Mouse (Mus musculus) hindbrain, embryonic 12.5 days (tissue): Measurements from ENCODE around the gene Dzank1. TPM values are rescaled to one million over a fixed set of nuclear protein-coding genes. Genes with fewer than 3 reads are reported as not detected.
A peak's percentile ranks its signal among the peaks of the same experiment; 100 is the strongest.

Source experiments
- ATAC-seq: fragments of 200-750 bp; cut with Nextera tagmentation; 2 replicates; pipeline ENCODE4 v1.8.0; 2017; ENCODE audit warnings: moderate TSS enrichment; ENCODE audit not compliant: low FRiP score
- H3K27ac ChIP-seq: fragments of 300-500 bp; sonication (generic); 2 replicates; pipeline ENCODE4 v1.5.1; 2016; ENCODE audit warnings: mild to moderate bottlenecking
- H3K27me3 ChIP-seq: fragments of 300-500 bp; sonication (generic); 2 replicates; pipeline ENCODE4 v1.6.1; 2016; ENCODE audit warnings: mild to moderate bottlenecking
- H3K36me3 ChIP-seq: fragments of 300-500 bp; sonication (generic); 2 replicates; pipeline ENCODE4 v1.6.1; 2016; ENCODE audit warnings: mild to moderate bottlenecking
- H3K4me1 ChIP-seq: fragments of 300-500 bp; sonication (generic); 2 replicates; pipeline ENCODE4 v1.6.1; 2016
- H3K4me2 ChIP-seq: fragments of 300-500 bp; sonication (generic); replicated peaks from 2 replicates; pipeline ENCODE4 v1.6.1; 2016; ENCODE audit warnings: mild to moderate bottlenecking
- H3K4me3 ChIP-seq: fragments of 300-500 bp; sonication (generic); 2 replicates; pipeline ENCODE4 v1.5.1; 2016; ENCODE audit warnings: mild to moderate bottlenecking
- H3K9ac ChIP-seq: fragments of 300-500 bp; sonication (generic); 2 replicates; pipeline ENCODE4 v1.6.1; 2016; ENCODE audit warnings: mild to moderate bottlenecking, moderate library complexity
- H3K9me3 ChIP-seq: fragments of 300-500 bp; sonication (generic); replicated peaks from 2 replicates; pipeline ENCODE4 v1.6.1; 2016; ENCODE audit warnings: mild to moderate bottlenecking
- WGBS: fragments of 180-500 bp; shearing (Covaris S2); methylation state at CpG from one replicate; pipeline ENCODE4 v1.1.7; 2016; 5-methylcytosine and 5-hydroxymethylcytosine counted together
- polyA plus RNA-seq: library from polyadenylated mRNA; unstranded; fragments of >200 nt; fragmentation: Nextera tagmentation; extraction: Ambion mirVana; gene quantifications from 2 replicates; pipeline ENCODE4 v1.2.1, GENCODE M21; 2016

The Dzank1 gene
- polyA plus RNA-seq: 5.4 and 5.8 TPM in 2 replicates

GRCm38 (mm10) chr2:144526981-144527820, at the start of gene Dzank1, which contains the start of gene Polr3f:
Gene Dzank1, minus strand, starts transcription at chr2:144527414.
Gene Polr3f, plus strand, starts transcription at chr2:144527718.
- ATAC-seq: peak; percentile 99
- WGBS: 2% methylated on average over 56 of the region's 56 CpGs
- peak within 1 kb of the TSS; percentile 96 for H3K4me3 ChIP-seq
- peak within 1 kb of the TSS; percentile 95 for H3K9ac ChIP-seq
- peak within 1 kb of the TSS; percentile 88 for H3K4me2 ChIP-seq
- peaks cover 6% of the 10 kb centered on the region for H3K36me3 ChIP-seq
- H3K27ac ChIP-seq: peak within 1 kb of the TSS; percentile 95
- H3K27me3 ChIP-seq: 0 out of 2 replicates have a peak, but pooled peaks cover 2% of the 10 kb centered on the region
- no peaks in the 10 kb centered on the region for H3K9me3 ChIP-seq
- peaks cover 17% of the 10 kb centered on the region for H3K4me1 ChIP-seq

GRCm38 (mm10) chr2:144555820-144556552, 28.8 kb upstream of the Dzank1 start, which contains the start of gene Sec23b:
Gene Sec23b, plus strand, starts transcription at chr2:144556229.
- under 1% methylated on average over 44 of the region's 44 CpGs for WGBS

GRCm38 (mm10) chr2:144555286-144555819, 28.1 kb upstream of the Dzank1 start:
- Histone ChIP-seq H3K27me3 (no peaks in the 10 kb centered on the region), H3K4me2 (peak overlapping the region; percentile 67), H3K4me3 (peak overlapping the region; percentile 72), H3K27ac (peak overlapping the region; percentile 89), H3K9me3 (no peaks in the 10 kb centered on the region), H3K9ac (peak overlapping the region; percentile 74), H3K36me3 (peaks cover 5% of the 10 kb centered on the region; the same call in 1 of the 2 replicates), H3K4me1 (peaks cover 9% of the 10 kb centered on the region)
- no peak for ATAC-seq
- WGBS: 2% methylated on average over 14 of the region's 14 CpGs

More at GRCm38 (mm10) chr2:144555820-144556552, 28.8 kb upstream of the Dzank1 start, which contains the start of gene Sec23b:
- ATAC-seq: peak; percentile 99
- H3K36me3 ChIP-seq: peaks cover 5% of the 10 kb centered on the region; the same call in 1 of the 2 replicates
- H3K4me1 ChIP-seq: peaks cover 9% of the 10 kb centered on the region
- peak within 1 kb of the TSS; percentile 72 for H3K4me3 ChIP-seq
- peak within 1 kb of the TSS; percentile 89 for H3K27ac ChIP-seq
- H3K27me3 ChIP-seq: no peaks in the 10 kb centered on the region
- H3K9ac ChIP-seq: peak within 1 kb of the TSS; percentile 74
- no peaks in the 10 kb centered on the region for H3K9me3 ChIP-seq
- H3K4me2 ChIP-seq: peak within 1 kb of the TSS; percentile 67

- Histone ChIP-seq H3K36me3 (no peaks in the 10 kb centered on the region), H3K4me1 (peaks cover 18% of the 10 kb centered on the region), H3K27ac (no peak overlapping the region), H3K9ac (no peak overlapping the region), H3K9me3 (no peaks in the 10 kb centered on the region), H3K27me3 (no peaks in the 10 kb centered on the region), H3K4me2 (no peak overlapping the region), H3K4me3 (no peak overlapping the region)
- 95% methylated on average over 3 of the region's 3 CpGs for WGBS
- no peak for ATAC-seq
Observed at GRCm38 (mm10) chr2:144553905-144554304, 26.7 kb upstream of the Dzank1 start.

- Histone ChIP-seq H3K4me2 (peak within 1 kb of the TSS; percentile 60), H3K9me3 (no peaks in the 10 kb centered on the region), H3K27ac (peak within 1 kb of the TSS; percentile 86), H3K9ac (peak within 1 kb of the TSS; percentile 89), H3K4me3 (peak within 1 kb of the TSS; percentile 74), H3K36me3 (peaks cover 21% of the 10 kb centered on the region), H3K4me1 (peaks cover 12% of the 10 kb centered on the region), H3K27me3 (no peaks in the 10 kb centered on the region)
- ATAC-seq: peak; percentile 97
- under 1% methylated on average over 17 of the region's 17 CpGs for WGBS
Observed at GRCm38 (mm10) chr2:144550529-144550928, 23.3 kb upstream of the Dzank1 start, which contains the start of gene Rbbp9. Gene Rbbp9, minus strand, starts transcription at chr2:144550869.

GRCm38 (mm10) chr2:144547559-144547958, 20.3 kb upstream of the Dzank1 start:
- H3K9me3 ChIP-seq: no peaks in the 10 kb centered on the region
- H3K4me1 ChIP-seq: peaks cover 9% of the 10 kb centered on the region
- no peak for ATAC-seq
- H3K9ac ChIP-seq: no peak overlapping the region
- H3K4me3 ChIP-seq: no peak overlapping the region
- H3K27ac ChIP-seq: no peak overlapping the region
- H3K36me3 ChIP-seq: peaks cover 46% of the 10 kb centered on the region
- H3K4me2 ChIP-seq: no peak overlapping the region
- WGBS: 84% methylated on average over 4 of the region's 4 CpGs
- H3K27me3 ChIP-seq: no peaks in the 10 kb centered on the region

GRCm38 (mm10) chr2:144545481-144545880, 18.3 kb upstream of the Dzank1 start:
- Histone ChIP-seq H3K4me2 (no peak overlapping the region), H3K36me3 (peaks cover 59% of the 10 kb centered on the region), H3K4me3 (no peak overlapping the region), H3K27ac (no peak overlapping the region), H3K4me1 (peaks cover 9% of the 10 kb centered on the region), H3K9me3 (no peaks in the 10 kb centered on the region), H3K9ac (no peak overlapping the region), H3K27me3 (no peaks in the 10 kb centered on the region)
- 71% methylated on average over 1 of the region's 1 CpGs for WGBS
- ATAC-seq: no peak

- Histone ChIP-seq H3K4me3 (no peak overlapping the region), H3K27ac (no peak overlapping the region), H3K27me3 (no peaks in the 10 kb centered on the region), H3K4me1 (peaks cover 8% of the 10 kb centered on the region), H3K9ac (no peak overlapping the region), H3K9me3 (no peaks in the 10 kb centered on the region), H3K4me2 (no peak overlapping the region), H3K36me3 (peaks cover 63% of the 10 kb centered on the region)
- WGBS: 94% methylated on average over 2 of the region's 2 CpGs
- ATAC-seq: no peak
Observed at GRCm38 (mm10) chr2:144545061-144545460, 17.8 kb upstream of the Dzank1 start.

- no peak overlapping the region for H3K4me3 ChIP-seq
- ATAC-seq: no peak
- WGBS: 90% methylated on average over 6 of the region's 6 CpGs
- peaks cover 5% of the 10 kb centered on the region for H3K4me1 ChIP-seq
- H3K27ac ChIP-seq: no peak overlapping the region
- no peak overlapping the region for H3K9ac ChIP-seq
- no peaks in the 10 kb centered on the region for H3K27me3 ChIP-seq
- no peak overlapping the region for H3K4me2 ChIP-seq
- peaks cover 68% of the 10 kb centered on the region for H3K36me3 ChIP-seq
- H3K9me3 ChIP-seq: no peaks in the 10 kb centered on the region
Observed at GRCm38 (mm10) chr2:144544630-144545029, 17.4 kb upstream of the Dzank1 start.

GRCm38 (mm10) chr2:144543670-144544069, 16.5 kb upstream of the Dzank1 start:
- no peak for ATAC-seq
- Histone ChIP-seq H3K9me3 (no peaks in the 10 kb centered on the region), H3K4me3 (no peak overlapping the region), H3K27me3 (no peaks in the 10 kb centered on the region), H3K4me2 (no peak overlapping the region), H3K9ac (no peak overlapping the region), H3K4me1 (no peaks in the 10 kb centered on the region), H3K36me3 (peaks cover 77% of the 10 kb centered on the region), H3K27ac (no peak overlapping the region)
- 96% methylated on average over 6 of the region's 6 CpGs for WGBS

GRCm38 (mm10) chr2:144541246-144541645, 14.0 kb upstream of the Dzank1 start:
- no peaks in the 10 kb centered on the region for H3K4me1 ChIP-seq
- no peaks in the 10 kb centered on the region for H3K9me3 ChIP-seq
- WGBS: 89% methylated on average over 4 of the region's 4 CpGs
- ATAC-seq: no peak
- H3K27ac ChIP-seq: no peak overlapping the region
- no peak overlapping the region for H3K4me3 ChIP-seq
- no peaks in the 10 kb centered on the region for H3K27me3 ChIP-seq
- no peak overlapping the region for H3K4me2 ChIP-seq
- no peak overlapping the region for H3K9ac ChIP-seq
- peaks cover 81% of the 10 kb centered on the region for H3K36me3 ChIP-seq

GRCm38 (mm10) chr2:144537123-144537522, 9.9 kb upstream of the Dzank1 start:
- no peaks in the 10 kb centered on the region for H3K4me1 ChIP-seq
- ATAC-seq: no peak
- WGBS: 94% methylated on average over 7 of the region's 7 CpGs
- H3K27ac ChIP-seq: no peak overlapping the region
- peaks cover 85% of the 10 kb centered on the region for H3K36me3 ChIP-seq
- no peaks in the 10 kb centered on the region for H3K27me3 ChIP-seq
- no peak overlapping the region for H3K4me3 ChIP-seq
- H3K9me3 ChIP-seq: no peaks in the 10 kb centered on the region
- no peak overlapping the region for H3K4me2 ChIP-seq
- no peak overlapping the region for H3K9ac ChIP-seq
